11 mouse cellular contexts compared by ENCODE assay signal in the genomic region with DNA sequence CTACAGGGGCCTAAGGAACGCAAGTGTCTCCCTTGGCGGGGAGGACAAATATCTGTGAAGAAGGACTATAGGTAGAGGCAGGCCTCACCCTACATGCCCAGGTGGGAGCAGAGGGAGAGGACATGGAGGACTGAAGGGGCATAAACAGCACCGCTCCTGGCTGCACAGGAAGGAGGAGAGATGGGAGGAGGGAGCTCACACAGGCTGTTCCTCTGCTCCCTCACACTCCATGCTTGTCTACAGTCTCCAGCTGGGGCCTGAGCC. TPM values are rescaled to one million over a fixed set of nuclear protein-coding genes. Genes with fewer than 3 reads are reported as not detected.
DNase-seq lines count a peak whose midpoint lies in the region; ATAC-seq and TF ChIP-seq lines count a peak whose summit lies in the region.
"Had no signal": no experiment of that assay in that cellular context is flagged by ENCODE, and none has a peak within 500 bp of the region (broad histone marks: within the 10 kb centered on the region; RNA-seq: fewer than 3 reads in every experiment).

No protein-coding gene starts in this region.

- no peak for ATAC-seq in hindbrain, postnatal 0 days
- ATAC-seq in forebrain, embryonic 15.5 days (replicated peaks): no peak
- ATAC-seq in midbrain, embryonic 11.5 days (ENCODE audit: low FRiP score): peak; percentile 41

- TF ChIP-seq CTCF in hindbrain, postnatal 0 days (IDR thresholded peaks at IDR 0.05; ENCODE audit: low read depth): no peak

- peaks cover 55% of the 10 kb centered on the region for H3K4me1 ChIP-seq in hindbrain, embryonic 10.5 days (replicated peaks)
- H3K4me1 ChIP-seq in hindbrain, postnatal 0 days (ENCODE audit: insufficient read depth, low read length): no peaks in the 10 kb centered on the region
- H3K4me1 ChIP-seq in embryonic facial prominence, embryonic 10.5 days: peaks cover 85% of the 10 kb centered on the region
- H3K4me1 ChIP-seq in forebrain, embryonic 15.5 days: peaks cover 19% of the 10 kb centered on the region
- H3K4me1 ChIP-seq in midbrain, embryonic 11.5 days (ENCODE audit: control insufficient read depth, insufficient read depth, low read length): peaks cover 8% of the 10 kb centered on the region

- peaks cover 22% of the 10 kb centered on the region for H3K27me3 ChIP-seq in hindbrain, embryonic 10.5 days (ENCODE audit: insufficient read depth, poor library complexity, severe bottlenecking)
- H3K27me3 ChIP-seq in hindbrain, postnatal 0 days (ENCODE audit: insufficient read depth, low read length): no peaks in the 10 kb centered on the region
- no peaks in the 10 kb centered on the region; the same call in 1 of the 2 replicates for H3K27me3 ChIP-seq in embryonic facial prominence, embryonic 10.5 days (replicated peaks; ENCODE audit: low read depth, poor library complexity, severe bottlenecking)
- H3K27me3 ChIP-seq in forebrain, embryonic 15.5 days: no peaks in the 10 kb centered on the region
- peaks cover 3% of the 10 kb centered on the region; the same call in 1 of the 2 replicates for H3K27me3 ChIP-seq in midbrain, embryonic 11.5 days (ENCODE audit: control insufficient read depth, insufficient read depth, low read length)
- H3K27me3 ChIP-seq: CH12.LX had no signal

- peak; percentile 20 for DNase-seq in hindbrain, embryonic 10.5 days (ENCODE audit: low spot score)
- no peak for DNase-seq in hindbrain, postnatal 0 days (ENCODE audit: low spot score)
- DNase-seq in embryonic facial prominence, embryonic 10.5 days (ENCODE audit: low spot score): no peak
- DNase-seq in midbrain, embryonic 11.5 days (ENCODE audit: low spot score, missing footprints): no peak
- DNase-seq in left cerebral cortex, postnatal 36 days (ENCODE audit: low spot score in 2 of 2): no peak
- DNase-seq in ovary, postnatal 10 days (ENCODE audit: low spot score): no peak
- no peak for DNase-seq in lung, postnatal 4 days
- DNase-seq: cerebellum, adult 11-12 months had no signal

- no peaks in the 10 kb centered on the region for H3K36me3 ChIP-seq in hindbrain, embryonic 10.5 days
- no peaks in the 10 kb centered on the region for H3K36me3 ChIP-seq in hindbrain, postnatal 0 days (ENCODE audit: insufficient read depth, low read length)
- no peaks in the 10 kb centered on the region for H3K36me3 ChIP-seq in embryonic facial prominence, embryonic 10.5 days (replicated peaks)
- H3K36me3 ChIP-seq in forebrain, embryonic 15.5 days: no peaks in the 10 kb centered on the region
- H3K36me3 ChIP-seq in midbrain, embryonic 11.5 days (ENCODE audit: control insufficient read depth, insufficient read depth, low read length): no peaks in the 10 kb centered on the region

- WGBS in hindbrain, embryonic 10.5 days: 37% methylated on average over 3 of the region's 3 CpGs
- 55% methylated on average over 3 of the region's 3 CpGs for WGBS in hindbrain, postnatal 0 days
- WGBS in embryonic facial prominence, embryonic 10.5 days: 18% methylated on average over 3 of the region's 3 CpGs
- 46% methylated on average over 3 of the region's 3 CpGs for WGBS in forebrain, embryonic 15.5 days
- WGBS in midbrain, embryonic 11.5 days: 37% methylated on average over 3 of the region's 3 CpGs

- H3K9ac ChIP-seq in hindbrain, postnatal 0 days (replicated peaks; ENCODE audit: low read length): no peak overlapping the region
- no peak overlapping the region for H3K9ac ChIP-seq in forebrain, embryonic 15.5 days (replicated peaks)
- peak overlapping the region; percentile 39 for H3K9ac ChIP-seq in midbrain, embryonic 11.5 days (ENCODE audit: low read length)

- no peak overlapping the region for H3K4me2 ChIP-seq in hindbrain, postnatal 0 days (ENCODE audit: low read depth, low read length)
- no peak overlapping the region for H3K4me2 ChIP-seq in forebrain, embryonic 15.5 days (replicated peaks)
- H3K4me2 ChIP-seq in midbrain, embryonic 11.5 days: no peak overlapping the region

- peaks cover 6% of the 10 kb centered on the region; the same call in 1 of the 2 replicates for H3K9me3 ChIP-seq in hindbrain, embryonic 10.5 days
- no peaks in the 10 kb centered on the region for H3K9me3 ChIP-seq in hindbrain, postnatal 0 days (ENCODE audit: low read length)
- 0 out of 2 replicates have a peak, but pooled peaks cover 5% of the 10 kb centered on the region for H3K9me3 ChIP-seq in embryonic facial prominence, embryonic 10.5 days
- H3K9me3 ChIP-seq in forebrain, embryonic 15.5 days: no peaks in the 10 kb centered on the region
- H3K9me3 ChIP-seq in midbrain, embryonic 11.5 days (ENCODE audit: control insufficient read depth, low read length): no peaks in the 10 kb centered on the region

- H3K4me3 ChIP-seq in hindbrain, embryonic 10.5 days: 0 out of 2 replicates have a peak overlapping the region, but pooled peaks have one; percentile 18
- H3K4me3 ChIP-seq in hindbrain, postnatal 0 days (ENCODE audit: low read length): no peak overlapping the region
- H3K4me3 ChIP-seq in embryonic facial prominence, embryonic 10.5 days: peak overlapping the region; percentile 25
- no peak overlapping the region for H3K4me3 ChIP-seq in forebrain, embryonic 15.5 days
- H3K4me3 ChIP-seq in midbrain, embryonic 11.5 days (ENCODE audit: low read depth, low read length): no peak overlapping the region

- intact Hi-C loops in left cerebral cortex, postnatal 36 days (cut with DNase I): no loop called here

- H3K27ac ChIP-seq in hindbrain, embryonic 10.5 days: peak overlapping the region; percentile 72
- H3K27ac ChIP-seq in hindbrain, postnatal 0 days: no peak overlapping the region
- peak overlapping the region; percentile 87 for H3K27ac ChIP-seq in embryonic facial prominence, embryonic 10.5 days (replicated peaks)
- H3K27ac ChIP-seq in forebrain, embryonic 15.5 days (replicated peaks): peak overlapping the region; percentile 79
- H3K27ac ChIP-seq in midbrain, embryonic 11.5 days (ENCODE audit: low read depth, low read length): no peak overlapping the region
- H3K27ac ChIP-seq: macrophage had no signal

RNA-seq across cellular contexts. Expression of a gene that starts 25.9 kb away (rescaled TPM):
- polyA plus RNA-seq in hindbrain, embryonic 10.5 days (2016; fragmentation: Nextera tagmentation; extraction: Ambion mirVana): 8.1 and 8.9 TPM in 2 replicates
- total RNA-seq in hindbrain, postnatal 0 days (2014; rRNA removed): 5.4 and 6.9 TPM in 2 replicates
- polyA plus RNA-seq in hindbrain, postnatal 0 days (2015; fragmentation: Nextera tagmentation; extraction: Ambion mirVana): 3.5 and 3.7 TPM in 2 replicates
- polyA plus RNA-seq in embryonic facial prominence, embryonic 10.5 days (2016; fragmentation: Nextera tagmentation; extraction: Ambion mirVana): 9.3 and 9.9 TPM in 2 replicates
- 2.0 and 2.7 TPM in 2 replicates for polyA plus RNA-seq in forebrain, embryonic 15.5 days (2015; fragmentation: Nextera tagmentation; extraction: Ambion mirVana)
- polyA plus RNA-seq in midbrain, embryonic 11.5 days (2014; fragmentation: Nextera tagmentation; extraction: Ambion mirVana): 7.4 and 11.0 TPM in 2 replicates
- 1 to 10 TPM; 1.2 to 2.3 TPM for total RNA-seq in left cerebral cortex, postnatal 36 days (2021)

RNA-seq across cellular contexts. Expression of a gene that starts 58.6 kb away (rescaled TPM):
- 12.7 and 15.5 TPM in 2 replicates for polyA plus RNA-seq in hindbrain, embryonic 10.5 days (2016; fragmentation: Nextera tagmentation; extraction: Ambion mirVana)
- total RNA-seq in hindbrain, postnatal 0 days (2014; rRNA removed): 5.3 and 5.4 TPM in 2 replicates
- polyA plus RNA-seq in hindbrain, postnatal 0 days (2015; fragmentation: Nextera tagmentation; extraction: Ambion mirVana): 13.2 and 14.2 TPM in 2 replicates
- 23.6 and 33.4 TPM in 2 replicates for polyA plus RNA-seq in embryonic facial prominence, embryonic 10.5 days (2016; fragmentation: Nextera tagmentation; extraction: Ambion mirVana)
- 35.8 and 36.8 TPM in 2 replicates for polyA plus RNA-seq in forebrain, embryonic 15.5 days (2015; fragmentation: Nextera tagmentation; extraction: Ambion mirVana)
- polyA plus RNA-seq in midbrain, embryonic 11.5 days (2014; fragmentation: Nextera tagmentation; extraction: Ambion mirVana): 14.3 and 14.9 TPM in 2 replicates
- 10 to 100 TPM; 11.1 to 17.6 TPM for total RNA-seq in left cerebral cortex, postnatal 36 days (2021)
- total RNA-seq: CH12.LX had no signal
- polyA plus RNA-seq: macrophage had no signal

Comparison
In these comparisons a context has a peak if more than half of its experiments do, and no peak if none do; other contexts are left out.
1. H3K27ac ChIP-seq: peak in hindbrain, embryonic 10.5 days (single experiment), embryonic facial prominence, embryonic 10.5 days (single experiment) and forebrain, embryonic 15.5 days (single experiment); none in hindbrain, postnatal 0 days (single experiment) and midbrain, embryonic 11.5 days (single experiment).
2. H3K4me3 ChIP-seq: peak in hindbrain, embryonic 10.5 days (single experiment) and embryonic facial prominence, embryonic 10.5 days (single experiment); none in hindbrain, postnatal 0 days (single experiment), forebrain, embryonic 15.5 days (single experiment) and midbrain, embryonic 11.5 days (single experiment).